Comparison of ENCODE assay signal across 8 mouse cellular contexts in genomic region chr6:135168471-135168870, GRCm38 (mm10). TPM values are rescaled to one million over a fixed set of nuclear protein-coding genes. Genes with fewer than 3 reads are reported as not detected.
A peak's percentile ranks its signal among the peaks of the same experiment; 100 is the strongest.
DNase-seq lines count a peak whose midpoint lies in the region; ATAC-seq and TF ChIP-seq lines count a peak whose summit lies in the region.

No protein-coding gene starts in this region.

- H3K9me3 ChIP-seq in liver, embryonic 12.5 days (replicated peaks) = no peaks in the 10 kb centered on the region
- H3K9me3 ChIP-seq in neural tube, embryonic 13.5 days = no peaks in the 10 kb centered on the region

- peaks cover 4% of the 10 kb centered on the region; the same call in 1 of the 2 replicates for H3K4me1 ChIP-seq in spleen, adult 2 months (ENCODE audit: control insufficient read depth, insufficient read depth, insufficient read length)
- H3K4me1 ChIP-seq in liver, embryonic 12.5 days = peaks cover 51% of the 10 kb centered on the region
- peaks cover 14% of the 10 kb centered on the region for H3K4me1 ChIP-seq in neural tube, embryonic 13.5 days (replicated peaks)

- no peak overlapping the region for H3K27ac ChIP-seq in spleen, adult 2 months (ENCODE audit: insufficient read depth, low read length)
- H3K27ac ChIP-seq in liver, embryonic 12.5 days = peak overlapping the region; percentile 95
- no peak overlapping the region for H3K27ac ChIP-seq in neural tube, embryonic 13.5 days (replicated peaks)

- no peaks in the 10 kb centered on the region for H3K27me3 ChIP-seq in spleen, adult 2 months (ENCODE audit: control insufficient read depth, insufficient read depth, low read length)
- H3K27me3 ChIP-seq in liver, embryonic 12.5 days (replicated peaks) = no peaks in the 10 kb centered on the region
- H3K27me3 ChIP-seq in neural tube, embryonic 13.5 days = peaks cover 9% of the 10 kb centered on the region; the same call in 1 of the 2 replicates

- no peaks in the 10 kb centered on the region for H3K36me3 ChIP-seq in spleen, adult 2 months (ENCODE audit: control insufficient read depth, insufficient read depth, low read length)
- H3K36me3 ChIP-seq in liver, embryonic 12.5 days = peaks cover 16% of the 10 kb centered on the region
- no peaks in the 10 kb centered on the region for H3K36me3 ChIP-seq in neural tube, embryonic 13.5 days

- H3K4me3 ChIP-seq in spleen, adult 2 months (ENCODE audit: extremely low read depth, insufficient read depth, insufficient read length) = peak overlapping the region; percentile 64; the same call in 1 of the 2 replicates
- H3K4me3 ChIP-seq in liver, embryonic 12.5 days = peak overlapping the region; percentile 86
- H3K4me3 ChIP-seq in neural tube, embryonic 13.5 days = peak overlapping the region; percentile 51

- no peak for TF ChIP-seq POLR2A in spleen, adult 2 months (IDR thresholded peaks at IDR 0.05; ENCODE audit: low read depth, low read length)

- ATAC-seq in liver, embryonic 12.5 days = no peak
- ATAC-seq in neural tube, embryonic 13.5 days (ENCODE audit: low read depth) = no peak

- 85% methylated on average over 6 of the region's 6 CpGs for WGBS in spleen, adult 2 months
- WGBS in liver, embryonic 12.5 days (ENCODE audit: insufficient replicate concordance) = 65% methylated on average over 6 of the region's 6 CpGs
- WGBS in neural tube, embryonic 13.5 days = 77% methylated on average over 6 of the region's 6 CpGs

- DNase-seq in spleen, adult 2 months (ENCODE audit: low read depth in 1 of 2, low spot score in 2 of 2) = peak in 1 of 2 experiments; percentile 37
- DNase-seq in spleen, adult 12 weeks (ENCODE audit: low spot score) = no peak
- DNase-seq in heart, adult 9 months (ENCODE audit: low spot score in 2 of 2) = peak; percentile 42 to 47
- DNase-seq in layer of hippocampus, adult 18-20 months (ENCODE audit: low spot score in 2 of 2) = no peak
- no peak for DNase-seq in ovary, postnatal 36 days (ENCODE audit: low spot score)
- DNase-seq in frontal cortex, postnatal 25 days (ENCODE audit: low spot score in 2 of 2) = no peak

- H3K9ac ChIP-seq in liver, embryonic 12.5 days = peak overlapping the region; percentile 96
- H3K9ac ChIP-seq in neural tube, embryonic 13.5 days = peak overlapping the region; percentile 73; the same call in 1 of the 2 replicates

- no peak for TF ChIP-seq CTCF in spleen, adult 2 months (IDR thresholded peaks at IDR 0.05; ENCODE audit: extremely low read depth, insufficient read depth, insufficient read length, insufficient replicate concordance)

- H3K4me2 ChIP-seq in liver, embryonic 12.5 days = peak overlapping the region; percentile 78
- peak overlapping the region; percentile 77 for H3K4me2 ChIP-seq in neural tube, embryonic 13.5 days

RNA-seq across cellular contexts. Expression of gene Fam234b, which starts 29.3 kb away (rescaled TPM):
- polyA plus RNA-seq in spleen, adult 2 months (2012; rRNA removed) = 13.5 and 16.3 TPM in 2 replicates
- 36.3 and 37.5 TPM in 2 replicates for polyA plus RNA-seq in liver, embryonic 12.5 days (2016; fragmentation: Nextera tagmentation; extraction: Ambion mirVana)
- 82.9 and 92.2 TPM in 2 replicates for polyA plus RNA-seq in neural tube, embryonic 13.5 days (2015; fragmentation: Nextera tagmentation; extraction: Ambion mirVana)
- total RNA-seq in layer of hippocampus, adult 18-20 months (2021) = 100 to 1,000 TPM; 169 to 171 TPM

RNA-seq across cellular contexts. Expression of gene Hebp1, which starts 29.4 kb away (rescaled TPM):
- polyA plus RNA-seq in spleen, adult 2 months (2012; rRNA removed) = 52.5 and 53.8 TPM in 2 replicates
- 116 and 120 TPM in 2 replicates for polyA plus RNA-seq in liver, embryonic 12.5 days (2016; fragmentation: Nextera tagmentation; extraction: Ambion mirVana)
- polyA plus RNA-seq in neural tube, embryonic 13.5 days (2015; fragmentation: Nextera tagmentation; extraction: Ambion mirVana) = 5.2 and 6.3 TPM in 2 replicates
- 10 to 100 TPM; 84.3 to 93.4 TPM for total RNA-seq in layer of hippocampus, adult 18-20 months (2021)

RNA-seq across cellular contexts. Expression of gene Gprc5d, which starts 50.4 kb away (rescaled TPM):
- polyA plus RNA-seq in spleen, adult 2 months (2012; rRNA removed) = 0.09 and 0.25 TPM in 2 replicates
- polyA plus RNA-seq in liver, embryonic 12.5 days (2016; fragmentation: Nextera tagmentation; extraction: Ambion mirVana) = 0.10 TPM in 1 of 2 replicates, not detected in the other
- not detected in 2 replicates for polyA plus RNA-seq in neural tube, embryonic 13.5 days (2015; fragmentation: Nextera tagmentation; extraction: Ambion mirVana)
- total RNA-seq in layer of hippocampus, adult 18-20 months (2021) = under 1 TPM in 1 of 2 experiments, not detected in 1; 0.25 TPM

Comparison
In these comparisons a context has a peak if more than half of its experiments do, and no peak if none do; other contexts are left out.
1. DNase-seq: peak in heart, adult 9 months (2 of 2); none in spleen, adult 12 weeks (single experiment), layer of hippocampus, adult 18-20 months (0 of 2), ovary, postnatal 36 days (single experiment) and frontal cortex, postnatal 25 days (0 of 2).
2. Peak in every context shown above with its lines, with median percentiles within 50 percentile points of each other: H3K4me3 ChIP-seq.